Comparison of ENCODE assay signal across 29 mouse cellular contexts in the genomic region with DNA sequence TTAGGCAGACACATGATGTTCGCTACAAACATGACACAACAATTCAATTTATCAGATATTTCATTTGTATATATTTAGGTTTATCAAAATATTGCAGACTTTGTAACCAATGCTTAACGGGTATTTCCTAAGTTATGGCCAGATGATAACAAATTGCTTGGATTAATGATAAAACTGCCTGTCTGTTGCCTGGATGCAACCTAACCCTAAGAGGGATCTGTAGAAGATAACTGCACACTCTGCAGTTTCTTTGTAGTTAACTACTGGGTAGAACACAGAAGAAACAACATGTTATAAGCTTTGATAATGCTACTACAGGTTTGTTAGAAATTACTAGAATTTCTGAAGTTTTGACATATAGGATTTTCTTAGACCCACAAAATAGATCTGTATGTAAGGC. TPM values are rescaled to one million over a fixed set of nuclear protein-coding genes. Genes with fewer than 3 reads are reported as not detected.
"Had no signal": no experiment of that assay in that cellular context is flagged by ENCODE, and none has a peak within 500 bp of the region (broad histone marks: within the 10 kb centered on the region; RNA-seq: fewer than 3 reads in every experiment).

No protein-coding gene starts in this region.

- H3K4me3 ChIP-seq: gastrocnemius, adult 2 months; heart, adult 2 months; heart, embryonic 13.5 days; heart, embryonic 15.5 days; hindbrain, embryonic 13.5 days; hindbrain, embryonic 15.5 days; kidney, embryonic 15.5 days; layer of hippocampus, adult 2 months; left cerebral cortex, adult 2 months; limb, embryonic 10.5 days; limb, embryonic 12.5 days had no signal

- DNase-seq: forebrain, postnatal 0 days; gastrocnemius, adult 2 months; gastrocnemius, postnatal 14 days; gastrocnemius, postnatal 36 days; heart, adult 2 months; heart, postnatal 14 days; heart, postnatal 36 days; kidney, adult 11 months; kidney, adult 2 months; kidney, adult 9 months; kidney, postnatal 14 days; kidney, postnatal 36 days had no signal

- H3K4me2 ChIP-seq: heart, embryonic 11.5 days; heart, embryonic 13.5 days; heart, embryonic 15.5 days; hindbrain, embryonic 13.5 days; hindbrain, embryonic 15.5 days; kidney, embryonic 15.5 days; limb, embryonic 12.5 days had no signal

- H3K4me1 ChIP-seq: heart, embryonic 13.5 days; heart, embryonic 15.5 days; hindbrain, embryonic 13.5 days; hindbrain, embryonic 15.5 days; kidney, embryonic 15.5 days; limb, embryonic 10.5 days; limb, embryonic 12.5 days had no signal

- H3K27me3 ChIP-seq: heart, embryonic 13.5 days; heart, embryonic 15.5 days; hindbrain, embryonic 13.5 days; hindbrain, embryonic 15.5 days; kidney, embryonic 15.5 days; limb, embryonic 12.5 days had no signal

- H3K9me3 ChIP-seq: heart, embryonic 13.5 days; heart, embryonic 15.5 days; hindbrain, embryonic 13.5 days; hindbrain, embryonic 15.5 days; kidney, embryonic 15.5 days; limb, embryonic 10.5 days; limb, embryonic 12.5 days had no signal

- H3K9ac ChIP-seq: forebrain, postnatal 0 days; heart, embryonic 13.5 days; heart, embryonic 15.5 days; hindbrain, embryonic 13.5 days; hindbrain, embryonic 15.5 days; kidney, embryonic 15.5 days; limb, embryonic 12.5 days had no signal

- H3K27ac ChIP-seq: gastrocnemius, adult 2 months; heart, adult 2 months; heart, embryonic 13.5 days; heart, embryonic 15.5 days; hindbrain, embryonic 13.5 days; hindbrain, embryonic 15.5 days; hindbrain, postnatal 0 days; kidney, embryonic 15.5 days; kidney, postnatal 0 days; layer of hippocampus, adult 2 months; left cerebral cortex, adult 2 months; limb, embryonic 10.5 days; limb, embryonic 12.5 days had no signal

- H3K36me3 ChIP-seq: heart, embryonic 13.5 days; heart, embryonic 15.5 days; hindbrain, embryonic 13.5 days; hindbrain, embryonic 15.5 days; kidney, embryonic 15.5 days; limb, embryonic 10.5 days; limb, embryonic 12.5 days had no signal

RNA-seq across cellular contexts. Expression of gene Spata9, which starts 9.3 kb away (rescaled TPM):
- total RNA-seq: gastrocnemius, adult 2 months; gastrocnemius, postnatal 14 days; gastrocnemius, postnatal 36 days; heart, adult 2 months; heart, postnatal 14 days; heart, postnatal 36 days; hematopoietic stem cell, adult 5-6 weeks; layer of hippocampus, postnatal 25 days; left cerebral cortex, adult 2 months; left cerebral cortex, postnatal 14 days; left cerebral cortex, postnatal 36 days; liver, adult 2 months had no signal
- polyA plus RNA-seq: heart, adult 2 months; kidney, adult 2 months; liver, adult 2 months had no signal
